Mouse (Mus musculus): Measurements from ENCODE around the gene Spen. TPM values are rescaled to one million over a fixed set of nuclear protein-coding genes. Genes with fewer than 3 reads are reported as not detected.

Spen gene
- total and polyA plus RNA-seq, 2 experiments from 2014 or later, result 13.6 to 20.0 TPM

- no peak for TF ChIP-seq CTCF (IDR thresholded peaks at IDR 0.05)
- WGBS, result 48% methylated on average over 12 of the region's 12 CpGs
- peaks cover 3% of the 10 kb centered on the region; the same call in 1 of the 2 replicates for H3K4me1 ChIP-seq (ENCODE audit: insufficient read depth, low read length)
- H3K27ac ChIP-seq (ENCODE audit: low read depth, low read length), result peak overlapping the region; percentile 88
- peak overlapping the region; percentile 66 for H3K4me3 ChIP-seq (ENCODE audit: low read depth, low read length)
- no peaks in the 10 kb centered on the region for H3K9me3 ChIP-seq (ENCODE audit: low read length)
- ATAC-seq (ENCODE audit: low FRiP score) (no peak), DNase-seq (ENCODE audit: low spot score) (no peak)
- no peaks in the 10 kb centered on the region for H3K27me3 ChIP-seq (ENCODE audit: insufficient read depth, low read length)
- peak overlapping the region; percentile 71 for H3K4me2 ChIP-seq (ENCODE audit: low read depth, low read length, poor library complexity, severe bottlenecking)
- H3K36me3 ChIP-seq (ENCODE audit: insufficient read depth, low read length), result no peaks in the 10 kb centered on the region
- H3K9ac ChIP-seq (replicated peaks; ENCODE audit: low read length, poor library complexity, severe bottlenecking), result peak overlapping the region; percentile 93
Measured at GRCm38 (mm10) chr4:141539213-141539767, 893 bp upstream of the Spen start.

DNA sequence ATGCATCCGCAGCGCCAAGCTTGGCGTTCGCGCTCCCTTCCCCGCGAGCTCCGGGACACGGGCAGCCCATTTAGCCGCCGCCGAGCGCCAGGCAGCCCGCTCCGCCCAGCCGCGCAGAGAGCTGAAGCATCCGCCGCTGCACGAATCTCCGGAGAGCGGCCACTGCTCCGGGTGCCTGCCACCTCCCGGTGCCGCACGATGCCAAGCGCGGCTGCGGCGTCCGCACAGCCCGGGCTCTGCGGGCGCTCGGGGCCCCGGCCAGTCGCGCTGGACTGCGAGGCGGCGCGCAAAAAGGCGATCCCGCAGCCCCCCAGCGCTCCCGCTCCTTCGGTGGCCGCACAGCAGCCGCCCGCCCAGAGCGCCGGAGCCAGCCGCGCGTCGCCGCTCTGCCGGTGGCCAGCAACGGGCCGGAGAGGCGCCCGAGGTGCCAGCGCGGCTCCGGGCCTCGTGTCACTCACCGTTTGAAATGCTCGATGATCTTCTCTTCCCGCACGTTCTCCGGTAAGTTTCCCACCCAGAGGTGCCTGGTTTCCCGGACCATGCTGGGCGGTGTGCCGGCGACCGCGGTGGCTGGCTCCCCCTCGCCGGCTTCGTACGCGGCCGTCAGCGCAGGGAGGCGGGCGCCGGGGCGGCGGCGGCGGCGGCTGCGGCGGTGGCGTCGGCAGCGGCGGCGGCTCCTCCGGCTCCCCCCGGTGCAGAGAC, 540 bp downstream of the Spen start:
- peak; percentile 18 for DNase-seq (ENCODE audit: low spot score)

GRCm38 (mm10) chr4:141537226-141537610, 1.2 kb downstream of the Spen start:
- H3K9ac ChIP-seq (replicated peaks; ENCODE audit: low read length, poor library complexity, severe bottlenecking), result peak overlapping the region; percentile 93
- H3K27ac ChIP-seq (ENCODE audit: low read depth, low read length), result peak overlapping the region; percentile 94
- no peak for TF ChIP-seq CTCF (IDR thresholded peaks at IDR 0.05)
- DNase-seq (ENCODE audit: low spot score) (no peak), ATAC-seq (ENCODE audit: low FRiP score) (no peak)
- H3K4me1 ChIP-seq (ENCODE audit: insufficient read depth, low read length), result peaks cover 14% of the 10 kb centered on the region
- peak overlapping the region; percentile 66 for H3K4me3 ChIP-seq (ENCODE audit: low read depth, low read length)
- no peaks in the 10 kb centered on the region for H3K9me3 ChIP-seq (ENCODE audit: low read length)
- WGBS, result under 1% methylated on average over 14 of the region's 14 CpGs
- H3K27me3 ChIP-seq (ENCODE audit: insufficient read depth, low read length), result no peaks in the 10 kb centered on the region
- H3K4me2 ChIP-seq (ENCODE audit: low read depth, low read length, poor library complexity, severe bottlenecking), result peak overlapping the region; percentile 71
- no peaks in the 10 kb centered on the region for H3K36me3 ChIP-seq (ENCODE audit: insufficient read depth, low read length)

More for the DNA sequence above, 540 bp downstream of the Spen start:
- Histone ChIP-seq H3K9me3 (ENCODE audit: low read length) (no peaks in the 10 kb centered on the region), H3K4me2 (ENCODE audit: low read depth, low read length, poor library complexity, severe bottlenecking) (peak overlapping the region; percentile 71), H3K4me3 (ENCODE audit: low read depth, low read length) (peak overlapping the region; percentile 66), H3K36me3 (ENCODE audit: insufficient read depth, low read length) (no peaks in the 10 kb centered on the region), H3K27ac (ENCODE audit: low read depth, low read length) (peak overlapping the region; percentile 88), H3K9ac (replicated peaks; ENCODE audit: low read length, poor library complexity, severe bottlenecking) (peak overlapping the region; percentile 93), H3K4me1 (ENCODE audit: insufficient read depth, low read length) (peaks cover 14% of the 10 kb centered on the region), H3K27me3 (ENCODE audit: insufficient read depth, low read length) (no peaks in the 10 kb centered on the region)
- no peak for TF ChIP-seq CTCF (IDR thresholded peaks at IDR 0.05)
- 0% methylated on average over 84 of the region's 101 CpGs for WGBS
- ATAC-seq (ENCODE audit: low FRiP score), result peak; percentile 22; the same call in 1 of the 2 replicates

- peak; percentile 86 for DNase-seq (ENCODE audit: low spot score)
- no peaks in the 10 kb centered on the region for H3K27me3 ChIP-seq (ENCODE audit: insufficient read depth, low read length)
- peak overlapping the region; percentile 93 for H3K9ac ChIP-seq (replicated peaks; ENCODE audit: low read length, poor library complexity, severe bottlenecking)
- H3K9me3 ChIP-seq (ENCODE audit: low read length), result no peaks in the 10 kb centered on the region
- H3K27ac ChIP-seq (ENCODE audit: low read depth, low read length), result peak overlapping the region; percentile 94
- H3K4me1 ChIP-seq (ENCODE audit: insufficient read depth, low read length), result peaks cover 14% of the 10 kb centered on the region
- peak overlapping the region; percentile 71 for H3K4me2 ChIP-seq (ENCODE audit: low read depth, low read length, poor library complexity, severe bottlenecking)
- WGBS, result under 1% methylated on average over 61 of the region's 61 CpGs
- peak overlapping the region; percentile 66 for H3K4me3 ChIP-seq (ENCODE audit: low read depth, low read length)
- ATAC-seq (ENCODE audit: low FRiP score), result peak; percentile 50; the same call in 1 of the 2 replicates
- no peaks in the 10 kb centered on the region for H3K36me3 ChIP-seq (ENCODE audit: insufficient read depth, low read length)
- TF ChIP-seq CTCF (IDR thresholded peaks at IDR 0.05), result no peak
Measured at GRCm38 (mm10) chr4:141536291-141537225, 1.8 kb downstream of the Spen start.

GRCm38 (mm10) chr4:141534947-141535680, 3.3 kb downstream of the Spen start:
- peak overlapping the region; percentile 66 for H3K4me3 ChIP-seq (ENCODE audit: low read depth, low read length)
- peak; percentile 65 for TF ChIP-seq CTCF (IDR thresholded peaks at IDR 0.05)
- no peaks in the 10 kb centered on the region for H3K27me3 ChIP-seq (ENCODE audit: insufficient read depth, low read length)
- H3K36me3 ChIP-seq (ENCODE audit: insufficient read depth, low read length), result no peaks in the 10 kb centered on the region
- ATAC-seq (ENCODE audit: low FRiP score), result no peak
- peak overlapping the region; percentile 93 for H3K9ac ChIP-seq (replicated peaks; ENCODE audit: low read length, poor library complexity, severe bottlenecking)
- peak overlapping the region; percentile 94 for H3K27ac ChIP-seq (ENCODE audit: low read depth, low read length)
- H3K4me2 ChIP-seq (ENCODE audit: low read depth, low read length, poor library complexity, severe bottlenecking), result peak overlapping the region; percentile 71
- DNase-seq (ENCODE audit: low spot score), result peak; percentile 71
- H3K4me1 ChIP-seq (ENCODE audit: insufficient read depth, low read length), result peaks cover 14% of the 10 kb centered on the region
- H3K9me3 ChIP-seq (ENCODE audit: low read length), result no peaks in the 10 kb centered on the region
- WGBS, result 4% methylated on average over 10 of the region's 11 CpGs

Measured in midbrain, postnatal 0 days (tissue).